Mouse (Mus musculus) brain, embryonic 18.5 days (tissue): ENCODE measurements around the gene Ascc1.
"Not testable (repeated sequence)": the region's sequence is repeated elsewhere in the genome, so short reads cannot be mapped to it uniquely, and the experiment has no call there.

Experiments
- DNase-seq: peaks from one replicate; pipeline ENCODE4 v3.0.0-alpha.2; 2012; ENCODE audit warnings: low read depth, low spot score

Ascc1 gene

GRCm38 (mm10) chr10:59977141-59977540, 25.5 kb upstream of the Ascc1 start:
- no peak for DNase-seq

GRCm38 (mm10) chr10:59977715-59978343, 24.8 kb upstream of the Ascc1 start:
- no peak for DNase-seq

GRCm38 (mm10) chr10:59978401-59978800, 24.2 kb upstream of the Ascc1 start:
- DNase-seq, result no peak

GRCm38 (mm10) chr10:59978873-59979743, 23.5 kb upstream of the Ascc1 start:
- no peak for DNase-seq

- DNase-seq, result no peak
Measured at GRCm38 (mm10) chr10:59980815-59981244, 21.8 kb upstream of the Ascc1 start.

GRCm38 (mm10) chr10:59981336-59981735, 21.3 kb upstream of the Ascc1 start:
- no peak for DNase-seq

- DNase-seq, result no peak
Measured at GRCm38 (mm10) chr10:59981792-59982191, 20.8 kb upstream of the Ascc1 start.

GRCm38 (mm10) chr10:59982379-59982873, 20.2 kb upstream of the Ascc1 start:
- DNase-seq, result no peak

- DNase-seq, result no peak
Measured at GRCm38 (mm10) chr10:59988036-59988435, 14.6 kb upstream of the Ascc1 start.

- no peak for DNase-seq
Measured at GRCm38 (mm10) chr10:59990393-59990792, 12.2 kb upstream of the Ascc1 start.

GRCm38 (mm10) chr10:59991262-59991880, 11.2 kb upstream of the Ascc1 start:
- no peak for DNase-seq

- DNase-seq, result no peak
Measured at GRCm38 (mm10) chr10:59992024-59992423, 10.6 kb upstream of the Ascc1 start.

- not testable (repeated sequence) for DNase-seq
Measured at GRCm38 (mm10) chr10:59993813-59994212, 8.8 kb upstream of the Ascc1 start.

GRCm38 (mm10) chr10:59995889-59996288, 6.7 kb upstream of the Ascc1 start:
- DNase-seq, result no peak

GRCm38 (mm10) chr10:59997591-59997990, 5.0 kb upstream of the Ascc1 start:
- no peak for DNase-seq

GRCm38 (mm10) chr10:59999057-59999456, 3.5 kb upstream of the Ascc1 start:
- no peak for DNase-seq

- not testable (repeated sequence) for DNase-seq
Measured at GRCm38 (mm10) chr10:60001663-60002062, 942 bp upstream of the Ascc1 start.

GRCm38 (mm10) chr10:60002203-60002602, 402 bp upstream of the Ascc1 start:
- DNase-seq, result no peak

- no peak for DNase-seq
Measured at GRCm38 (mm10) chr10:60003213-60003752, 678 bp downstream of the Ascc1 start.

GRCm38 (mm10) chr10:60003847-60004246, 1.2 kb downstream of the Ascc1 start:
- no peak for DNase-seq

- no peak for DNase-seq
Measured at GRCm38 (mm10) chr10:60005264-60005663, 2.7 kb downstream of the Ascc1 start.

GRCm38 (mm10) chr10:60009115-60009514, 6.5 kb downstream of the Ascc1 start:
- DNase-seq, result no peak
